Mouse (Mus musculus) hindbrain, embryonic 11.5 days (tissue): Measurements from ENCODE around the gene Rnf10. TPM values are rescaled to one million over a fixed set of nuclear protein-coding genes. Genes with fewer than 3 reads are reported as not detected.

Source experiments
- ATAC-seq: fragments of 200-750 bp; cut with Nextera tagmentation; 2 replicates; pipeline ENCODE4 v1.8.0; 2017; ENCODE audit warnings: mild to moderate bottlenecking, moderate TSS enrichment, moderate library complexity; ENCODE audit not compliant: low FRiP score
- DNase-seq: peaks from one replicate; pipeline ENCODE4 v3.0.0-alpha.2; 2015; ENCODE audit warnings: low spot score
- H3K27ac ChIP-seq: fragments of 300-500 bp; sonication (generic); 2 replicates; pipeline ENCODE4 v1.5.1; 2014; ENCODE audit warnings: mild to moderate bottlenecking, low read depth, low read length
- H3K27me3 ChIP-seq: fragments of 300-500 bp; sonication (generic); 2 replicates; pipeline ENCODE4 v1.6.1; 2014; ENCODE audit warnings: mild to moderate bottlenecking, low read length, moderate library complexity, mixed read lengths; ENCODE audit not compliant: control insufficient read depth, insufficient read depth
- H3K36me3 ChIP-seq: fragments of 300-500 bp; sonication (generic); 2 replicates; pipeline ENCODE4 v1.6.1; 2014; ENCODE audit warnings: mild to moderate bottlenecking, low read length, moderate library complexity, mixed read lengths; ENCODE audit not compliant: control insufficient read depth, insufficient read depth
- H3K4me1 ChIP-seq: fragments of 300-500 bp; sonication (generic); replicated peaks from 2 replicates; pipeline ENCODE4 v1.6.1; 2014; ENCODE audit warnings: low read length, mixed read lengths; ENCODE audit not compliant: control insufficient read depth, insufficient read depth
- H3K4me2 ChIP-seq: fragments of 300-500 bp; sonication (generic); replicated peaks from 2 replicates; pipeline ENCODE4 v1.6.1; 2014; ENCODE audit warnings: mild to moderate bottlenecking, low read depth, low read length
- H3K4me3 ChIP-seq: fragments of 300-500 bp; sonication (generic); 2 replicates; pipeline ENCODE4 v1.5.1; 2014; ENCODE audit warnings: low read depth, low read length
- H3K9ac ChIP-seq: fragments of 300-500 bp; sonication (generic); 2 replicates; pipeline ENCODE4 v1.6.1; 2014; ENCODE audit warnings: low read depth, low read length
- H3K9me3 ChIP-seq: fragments of 300-500 bp; sonication (generic); 2 replicates; pipeline ENCODE4 v1.6.1; 2016; ENCODE audit warnings: low read length; ENCODE audit not compliant: control insufficient read depth
- WGBS: fragments of 180-500 bp; shearing (Covaris S2); extraction: QIAGEN DNeasy Blood & Tissue Kit; methylation state at CpG from one replicate; pipeline ENCODE4 v1.1.7; 2014; 5-methylcytosine and 5-hydroxymethylcytosine counted together
- polyA plus RNA-seq: library from polyadenylated mRNA; unstranded; fragments of >200 nt; fragmentation: Nextera tagmentation; extraction: Ambion mirVana; gene quantifications from 2 replicates; pipeline ENCODE4 v1.2.1, GENCODE M21; 2014

Rnf10 gene
- polyA plus RNA-seq, 1 experiment from 2014 or later, result 65.9 TPM

GRCm38 (mm10) chr5:115234519-115234918, 38.2 kb downstream of the Rnf10 start:
- DNase-seq (no peak), ATAC-seq (no peak)
- 41% methylated on average over 6 of the region's 6 CpGs for WGBS
- H3K27me3 ChIP-seq, result peaks cover 11% of the 10 kb centered on the region
- H3K36me3 ChIP-seq, result no peaks in the 10 kb centered on the region
- H3K27ac ChIP-seq, result no peak overlapping the region
- no peak overlapping the region for H3K9ac ChIP-seq
- H3K9me3 ChIP-seq, result no peaks in the 10 kb centered on the region
- no peak overlapping the region; the same call in 1 of the 2 replicates for H3K4me3 ChIP-seq
- H3K4me1 ChIP-seq, result no peaks in the 10 kb centered on the region; the same call in none of the 2 replicates
- H3K4me2 ChIP-seq, result no peak overlapping the region

DNA sequence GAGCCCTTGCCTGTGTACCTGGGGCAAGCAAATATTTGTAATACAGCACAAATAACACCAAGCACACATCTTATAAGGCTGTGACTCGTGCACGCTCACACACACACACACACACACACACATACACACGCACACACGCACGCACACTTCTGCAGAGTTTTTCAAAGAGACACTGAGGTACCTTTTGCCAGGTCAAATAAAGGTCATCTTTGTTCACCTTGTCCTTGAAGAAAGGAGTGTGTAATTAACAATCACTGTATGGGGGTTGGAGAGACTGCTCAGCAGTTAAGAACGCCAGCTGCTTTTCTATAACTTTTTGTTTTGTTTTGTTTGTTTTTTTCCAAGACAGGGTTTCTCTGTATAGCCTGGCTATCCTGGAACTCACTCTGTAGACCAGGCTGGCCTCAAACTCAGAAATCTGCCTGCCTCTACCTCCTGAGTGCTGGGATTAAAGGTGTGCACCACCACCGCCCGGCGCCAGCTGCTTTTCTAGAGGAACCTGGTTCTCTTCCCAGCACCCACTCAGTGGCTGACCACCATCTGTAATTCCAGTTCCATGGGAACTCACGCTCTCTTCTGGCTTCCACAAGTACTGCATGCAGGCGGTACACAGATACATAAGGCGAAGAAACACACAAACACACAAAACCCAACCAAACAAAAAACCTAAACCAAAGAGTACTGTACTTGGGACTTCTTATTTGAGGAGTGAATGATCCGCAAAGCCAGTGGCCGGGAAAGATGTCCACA, 39.5 kb downstream of the Rnf10 start:
- whole genome bisulfite sequencing, result 92% methylated on average over 14 of the region's 14 CpGs
- Histone ChIP-seq H3K4me2 (no peak overlapping the region), H3K4me3 (no peak overlapping the region), H3K36me3 (no peaks in the 10 kb centered on the region), H3K9ac (no peak overlapping the region), H3K27ac (no peak overlapping the region), H3K4me1 (no peaks in the 10 kb centered on the region; the same call in 1 of the 2 replicates), H3K27me3 (peaks cover 11% of the 10 kb centered on the region), H3K9me3 (no peaks in the 10 kb centered on the region)
- ATAC-seq, result no peak
- DNase-seq, result no peak

GRCm38 (mm10) chr5:115232516-115232915, 40.2 kb downstream of the Rnf10 start:
- no peak overlapping the region for H3K4me2 ChIP-seq
- no peaks in the 10 kb centered on the region for H3K9me3 ChIP-seq
- H3K9ac ChIP-seq, result no peak overlapping the region
- ATAC-seq (no peak), DNase-seq (no peak)
- WGBS, result 78% methylated on average over 6 of the region's 6 CpGs
- no peaks in the 10 kb centered on the region; the same call in 1 of the 2 replicates for H3K4me1 ChIP-seq
- H3K36me3 ChIP-seq, result no peaks in the 10 kb centered on the region
- H3K27ac ChIP-seq, result no peak overlapping the region
- H3K27me3 ChIP-seq, result peaks cover 11% of the 10 kb centered on the region
- H3K4me3 ChIP-seq, result no peak overlapping the region

DNA sequence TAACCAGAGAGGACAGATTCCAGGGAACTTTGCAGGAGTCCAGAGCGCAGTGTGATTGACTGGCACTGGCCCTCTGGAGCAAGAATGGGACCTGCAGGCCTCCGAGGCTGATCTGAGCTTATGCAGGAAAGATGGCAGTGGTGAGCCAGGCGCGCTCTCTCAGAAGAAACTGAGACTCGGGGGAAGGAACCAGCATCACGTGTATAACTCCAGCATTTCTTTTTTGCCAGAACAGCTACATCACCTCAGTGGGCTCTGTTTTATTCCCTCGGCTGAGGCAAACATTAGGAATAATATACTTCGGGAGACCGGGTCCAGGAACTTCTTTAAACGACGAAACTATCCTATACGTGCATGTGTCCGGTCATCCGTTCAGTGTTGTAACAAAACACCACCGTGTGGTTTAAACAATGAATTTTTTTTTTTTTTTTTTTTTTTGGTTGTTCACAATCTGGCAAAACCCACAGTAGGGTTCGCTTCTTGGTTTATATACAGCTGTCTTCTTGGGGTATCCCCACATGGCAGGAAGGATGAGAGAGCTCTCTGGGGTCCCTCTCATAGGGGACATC, 41.1 kb downstream of the Rnf10 start:
- H3K9ac ChIP-seq, result no peak overlapping the region
- no peak overlapping the region for H3K4me2 ChIP-seq
- H3K27me3 ChIP-seq, result peaks cover 11% of the 10 kb centered on the region
- H3K9me3 ChIP-seq, result no peaks in the 10 kb centered on the region
- DNase-seq (no peak), ATAC-seq (no peak)
- WGBS, result 46% methylated on average over 16 of the region's 16 CpGs
- no peaks in the 10 kb centered on the region; the same call in 1 of the 2 replicates for H3K4me1 ChIP-seq
- no peak overlapping the region for H3K4me3 ChIP-seq
- no peaks in the 10 kb centered on the region for H3K36me3 ChIP-seq
- no peak overlapping the region for H3K27ac ChIP-seq

DNA sequence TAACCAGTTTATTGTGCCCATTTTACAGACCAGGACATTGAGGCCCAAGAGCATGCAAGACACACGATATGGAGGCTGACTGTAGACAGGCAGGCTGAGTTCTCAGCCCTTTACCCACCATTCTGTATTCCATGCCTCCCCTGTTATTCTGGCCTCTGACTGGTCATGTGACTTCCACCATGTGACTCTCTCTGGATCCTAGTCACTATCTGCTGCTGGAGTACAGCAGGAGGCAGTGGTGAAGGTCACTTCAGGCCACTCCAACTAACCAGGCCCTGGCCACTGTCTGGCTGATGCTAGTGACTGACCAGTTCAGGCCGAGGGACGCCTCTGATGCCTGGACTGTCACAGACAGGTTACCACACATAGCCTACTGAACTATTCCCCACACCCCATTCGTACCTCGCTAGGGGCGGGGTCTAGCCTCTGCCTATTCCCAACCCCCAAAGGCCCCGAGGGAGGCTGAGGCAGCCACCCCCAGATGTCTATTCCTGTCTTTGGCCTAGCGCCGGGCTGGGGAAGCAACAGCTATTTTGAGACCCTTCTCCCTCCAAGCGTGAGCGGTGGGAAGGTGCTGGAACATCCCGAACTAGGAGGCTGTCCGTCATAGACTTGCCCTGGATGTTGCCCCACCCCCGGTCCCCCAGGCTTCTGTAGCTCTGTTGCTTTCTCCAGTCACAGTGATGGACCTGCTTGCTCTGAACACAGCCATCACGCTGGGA, 41.7 kb downstream of the Rnf10 start:
- Histone ChIP-seq H3K4me3 (no peak overlapping the region), H3K4me2 (no peak overlapping the region), H3K27ac (no peak overlapping the region), H3K9ac (no peak overlapping the region), H3K36me3 (no peaks in the 10 kb centered on the region), H3K27me3 (peaks cover 11% of the 10 kb centered on the region), H3K4me1 (no peaks in the 10 kb centered on the region; the same call in 1 of the 2 replicates), H3K9me3 (no peaks in the 10 kb centered on the region)
- 44% methylated on average over 15 of the region's 15 CpGs for WGBS
- no peak for ATAC-seq
- DNase-seq, result no peak

DNA sequence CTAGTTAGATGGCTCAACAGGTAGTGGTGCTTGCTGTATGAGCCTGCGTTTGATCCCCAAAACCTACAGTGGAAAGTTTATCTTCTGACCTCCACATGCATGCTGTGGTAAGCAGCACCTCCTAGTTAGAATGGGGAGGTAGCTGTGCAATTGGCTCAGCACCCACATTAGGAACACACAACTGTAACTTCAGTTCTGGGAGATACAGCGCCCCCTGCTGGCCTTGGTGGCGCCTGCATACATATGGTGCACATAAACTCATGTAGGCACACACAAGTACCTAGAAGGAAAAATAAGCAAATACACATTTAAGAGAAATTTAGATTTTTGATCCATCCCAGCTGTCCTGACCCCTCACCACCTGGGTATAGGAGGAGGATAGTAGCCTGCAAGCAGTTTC, 50.2 kb downstream of the Rnf10 start:
- no peaks in the 10 kb centered on the region for H3K36me3 ChIP-seq
- H3K4me1 ChIP-seq, result no peaks in the 10 kb centered on the region
- WGBS, result 68% methylated on average over 3 of the region's 3 CpGs
- no peak overlapping the region for H3K9ac ChIP-seq
- no peak for DNase-seq
- H3K4me2 ChIP-seq, result no peak overlapping the region
- no peaks in the 10 kb centered on the region for H3K9me3 ChIP-seq
- H3K27ac ChIP-seq, result no peak overlapping the region
- H3K27me3 ChIP-seq, result peaks cover 3% of the 10 kb centered on the region; the same call in 1 of the 2 replicates
- no peak overlapping the region for H3K4me3 ChIP-seq
- ATAC-seq, result no peak

- ATAC-seq (no peak), DNase-seq (no peak)
- Histone ChIP-seq H3K27ac (no peak overlapping the region), H3K4me1 (no peaks in the 10 kb centered on the region), H3K27me3 (peaks cover 3% of the 10 kb centered on the region; the same call in 1 of the 2 replicates), H3K36me3 (no peaks in the 10 kb centered on the region), H3K9ac (no peak overlapping the region), H3K9me3 (no peaks in the 10 kb centered on the region), H3K4me3 (no peak overlapping the region), H3K4me2 (no peak overlapping the region)
- WGBS, result 40% methylated on average over 13 of the region's 13 CpGs
These were observed 51.6 kb downstream of the Rnf10 start for GRCm38 (mm10) chr5:115220931-115221640.

DNA sequence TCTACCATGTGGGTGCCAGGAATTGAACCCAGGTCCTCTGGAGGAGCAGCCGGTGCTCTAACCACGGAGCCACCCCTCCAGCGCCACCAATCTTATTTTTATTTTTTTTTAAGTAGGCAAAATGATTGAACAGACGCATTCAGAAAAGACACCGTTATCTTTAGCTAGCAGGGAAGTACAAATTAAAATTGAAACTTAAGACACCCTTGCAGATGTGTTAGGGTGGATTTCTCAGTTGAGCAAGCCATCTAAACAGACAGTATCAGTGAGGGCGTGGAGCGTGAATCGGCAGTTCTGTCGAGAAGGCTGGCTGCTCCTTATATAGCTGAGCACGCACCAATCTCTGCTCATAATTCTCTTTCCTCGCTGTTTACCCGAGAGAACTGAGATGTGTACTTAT, 54.7 kb downstream of the Rnf10 start:
- Histone ChIP-seq H3K4me2 (no peak overlapping the region), H3K9ac (no peak overlapping the region), H3K9me3 (no peaks in the 10 kb centered on the region), H3K27me3 (peaks cover 9% of the 10 kb centered on the region), H3K4me1 (no peaks in the 10 kb centered on the region; the same call in none of the 2 replicates), H3K4me3 (no peak overlapping the region), H3K36me3 (no peaks in the 10 kb centered on the region), H3K27ac (no peak overlapping the region)
- WGBS, result 94% methylated on average over 12 of the region's 12 CpGs
- ATAC-seq, result no peak
- DNase-seq, result no peak
